Mouse (Mus musculus): ENCODE results near the gene Elk3. TPM values are rescaled to one million over a fixed set of nuclear protein-coding genes. Genes with fewer than 3 reads are reported as not detected.

Elk3 gene
- total RNA-seq, 1 experiment from 2014 or later, result 30.0 TPM

DNA sequence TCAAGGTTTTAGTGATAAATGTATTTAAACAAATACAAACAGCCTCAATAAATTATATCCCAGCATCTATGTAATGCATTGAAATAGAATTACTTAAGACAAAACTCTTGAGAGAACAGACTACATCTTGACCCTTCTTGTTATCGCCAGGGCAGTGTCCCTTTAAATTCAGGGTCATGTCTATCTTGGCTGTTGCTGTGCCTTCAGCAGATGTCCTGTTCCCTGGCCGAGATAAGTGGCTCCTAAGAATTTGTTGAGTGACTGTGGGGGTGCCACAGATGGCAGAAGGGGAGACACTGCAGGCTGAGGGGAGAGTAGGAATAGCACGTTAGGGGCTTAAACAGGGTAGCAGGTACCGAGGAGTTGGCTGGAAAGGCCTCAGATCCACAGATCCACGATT is 22.3 kb upstream of the Elk3 start:
- ATAC-seq (replicated peaks; ENCODE audit: low read depth, poor library complexity, severe bottlenecking), result no peak

DNA sequence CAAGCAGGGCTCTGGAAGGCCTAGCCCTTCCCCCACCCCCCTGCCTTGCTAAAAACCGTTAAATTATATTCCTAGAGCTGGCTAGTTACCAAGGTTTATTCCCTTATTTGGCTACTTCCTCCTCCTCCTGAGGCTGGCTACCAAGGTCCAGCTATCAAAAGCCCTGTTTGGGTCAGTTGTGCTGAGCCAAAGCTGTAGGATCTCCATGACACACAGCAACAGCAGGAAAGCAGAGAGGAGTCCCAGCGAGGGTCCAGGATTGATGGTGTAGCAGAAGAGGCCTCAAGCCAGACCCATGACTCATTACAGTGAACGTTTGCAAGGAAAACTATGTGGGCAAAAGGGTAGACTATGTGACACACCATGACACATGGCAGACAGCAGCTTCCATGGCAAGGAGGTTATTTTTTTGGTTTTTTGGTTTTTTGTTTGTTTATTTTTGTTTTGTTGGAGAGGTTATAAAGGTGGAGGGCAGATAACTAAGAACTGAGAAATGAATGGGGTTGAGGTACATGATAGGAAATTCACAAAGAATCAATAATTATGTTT is 21.4 kb upstream of the Elk3 start:
- no peak for ATAC-seq (replicated peaks; ENCODE audit: low read depth, poor library complexity, severe bottlenecking)

DNA sequence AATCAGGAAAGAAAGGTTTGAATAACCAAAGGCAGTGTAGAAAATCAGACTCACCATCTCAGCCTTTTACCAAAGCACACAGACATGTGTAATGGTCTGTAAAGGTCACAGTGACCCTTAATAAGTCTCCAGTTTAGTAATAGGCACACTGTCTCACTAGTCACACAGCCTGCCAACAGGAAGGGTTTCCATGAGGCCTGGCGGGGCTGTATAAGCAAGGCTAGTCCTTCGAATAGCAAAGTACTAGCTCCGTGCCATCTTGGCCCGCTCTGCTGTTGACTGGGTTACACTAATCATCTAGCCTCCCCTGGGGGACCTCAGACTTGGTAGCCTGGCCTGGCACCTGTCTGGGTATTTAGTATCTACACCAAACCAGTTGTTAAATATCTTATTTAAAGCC is 20.6 kb upstream of the Elk3 start:
- no peak for ATAC-seq (replicated peaks; ENCODE audit: low read depth, poor library complexity, severe bottlenecking)

DNA sequence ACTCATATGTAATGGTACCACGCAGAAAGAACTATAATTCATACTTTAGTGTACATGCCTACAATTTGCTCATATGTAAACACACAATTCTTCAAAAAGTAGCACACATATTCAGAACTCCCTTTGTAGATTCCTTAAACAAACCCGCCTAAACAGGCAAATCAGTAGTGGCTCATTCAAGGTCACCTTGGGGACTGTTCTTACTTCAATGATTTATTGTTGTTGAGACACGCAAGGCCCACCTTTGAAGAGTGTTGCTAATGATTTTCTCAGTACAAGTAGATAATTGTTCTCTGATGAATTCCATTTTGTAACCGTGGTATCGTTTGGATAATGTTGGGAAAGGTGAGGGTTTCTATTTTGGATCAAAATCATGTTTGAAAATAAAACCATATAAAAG is 17.4 kb upstream of the Elk3 start:
- no peak for ATAC-seq (replicated peaks; ENCODE audit: low read depth, poor library complexity, severe bottlenecking)

DNA sequence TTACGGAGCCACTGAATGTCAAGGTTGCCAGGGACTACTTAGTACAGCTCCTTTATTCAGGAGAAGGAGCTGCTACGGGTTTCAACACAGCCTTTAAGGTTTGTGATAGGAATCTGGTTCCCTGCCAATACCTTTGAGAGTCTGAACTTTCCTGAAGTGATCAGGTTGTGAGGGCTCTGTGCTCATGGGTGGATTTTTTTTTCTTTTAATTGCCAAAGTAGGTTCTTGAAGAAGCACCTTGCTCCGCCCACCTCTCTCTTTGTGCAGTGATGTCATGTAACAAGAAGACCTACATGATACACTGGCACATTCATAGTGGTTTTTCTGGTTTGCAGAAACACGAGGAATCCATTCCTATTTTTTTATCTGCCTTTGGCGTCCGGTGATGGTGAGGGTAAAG is 16.3 kb upstream of the Elk3 start:
- no peak for ATAC-seq (replicated peaks; ENCODE audit: low read depth, poor library complexity, severe bottlenecking)

DNA sequence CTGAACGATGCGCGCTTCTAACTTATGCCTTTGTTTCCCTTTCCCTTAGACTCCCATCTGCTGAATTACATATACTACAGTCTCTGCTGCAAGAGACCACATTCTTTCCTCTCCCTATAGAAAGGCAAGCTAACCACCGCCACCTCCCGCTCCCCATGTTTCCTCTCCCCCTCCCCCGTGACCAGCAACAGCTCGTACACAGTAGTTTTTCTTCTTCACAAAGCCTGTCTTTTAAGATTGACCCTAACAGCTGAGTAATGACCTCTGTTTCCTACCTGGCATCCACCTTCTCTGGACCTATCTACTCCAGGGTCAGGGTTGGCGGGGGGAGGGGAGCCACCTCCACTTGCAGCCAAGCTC is 15.8 kb upstream of the Elk3 start:
- peak; percentile 10; the same call in 1 of the 2 replicates for ATAC-seq (replicated peaks; ENCODE audit: low read depth, poor library complexity, severe bottlenecking)

DNA sequence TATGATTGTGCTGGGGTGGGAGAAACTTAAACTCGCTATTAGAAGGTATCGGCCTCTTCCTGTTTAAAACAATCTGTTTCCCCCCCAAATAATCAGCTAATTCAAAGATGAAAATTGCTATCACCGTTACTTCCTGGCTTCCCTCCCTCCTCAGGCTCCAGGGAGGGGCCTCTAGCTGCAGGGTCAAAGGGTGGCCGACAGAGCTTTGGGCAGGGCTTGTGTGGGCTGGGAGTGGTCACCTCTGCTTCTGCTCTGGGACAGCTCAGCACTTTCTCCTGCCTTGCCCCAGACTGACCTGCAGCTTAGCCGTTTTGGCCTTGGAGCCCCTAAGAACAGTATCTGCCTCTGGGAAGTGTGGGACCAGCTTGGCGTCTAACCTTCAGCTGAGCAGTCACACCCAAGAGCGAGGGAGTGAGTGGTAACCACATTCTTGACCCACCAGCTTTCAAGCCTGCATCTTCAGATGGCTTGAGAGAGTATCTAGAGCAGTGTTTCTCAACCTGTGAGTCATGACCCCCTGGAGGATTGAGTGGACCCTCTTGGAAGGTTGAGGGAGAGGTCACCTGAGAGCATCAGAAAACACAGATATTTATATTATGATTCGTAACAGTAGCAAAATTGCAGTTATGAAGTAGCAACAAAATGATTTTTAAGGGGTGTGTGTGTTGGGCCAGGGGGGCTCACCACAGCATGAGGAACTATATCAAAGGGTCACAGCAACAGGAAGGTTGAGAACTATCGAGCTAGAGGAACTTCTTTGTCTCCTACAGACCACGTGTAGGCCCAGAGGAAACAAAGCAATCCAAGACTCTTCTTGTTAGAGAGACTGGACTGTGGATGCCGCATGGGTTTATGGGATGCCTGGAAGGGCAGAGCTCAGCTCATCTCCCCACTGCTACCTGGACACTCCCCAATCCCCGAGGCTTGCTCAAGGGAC is 15.1 kb upstream of the Elk3 start:
- ATAC-seq (replicated peaks; ENCODE audit: low read depth, poor library complexity, severe bottlenecking), result peak; percentile 58

DNA sequence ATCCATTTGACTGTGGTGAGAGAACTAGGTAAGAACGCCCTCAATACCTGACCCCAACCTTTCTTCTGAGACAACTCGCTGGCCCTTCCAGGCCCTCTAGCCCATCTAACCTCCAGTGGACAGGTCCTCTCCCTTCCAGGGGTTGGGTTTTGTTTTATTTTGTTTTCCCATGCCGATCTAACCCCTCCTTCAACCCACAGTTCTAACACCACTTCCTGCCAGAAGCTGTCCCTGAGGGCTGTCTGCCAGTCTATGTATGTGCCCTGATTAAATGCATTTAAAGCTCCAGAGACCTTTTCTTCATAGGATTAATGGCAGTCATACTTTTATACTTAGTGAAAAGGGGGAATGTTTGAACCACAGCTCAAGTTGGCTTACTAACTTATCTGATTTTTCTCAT is 14.4 kb upstream of the Elk3 start:
- peak; percentile 84 for ATAC-seq (replicated peaks; ENCODE audit: low read depth, poor library complexity, severe bottlenecking)

DNA sequence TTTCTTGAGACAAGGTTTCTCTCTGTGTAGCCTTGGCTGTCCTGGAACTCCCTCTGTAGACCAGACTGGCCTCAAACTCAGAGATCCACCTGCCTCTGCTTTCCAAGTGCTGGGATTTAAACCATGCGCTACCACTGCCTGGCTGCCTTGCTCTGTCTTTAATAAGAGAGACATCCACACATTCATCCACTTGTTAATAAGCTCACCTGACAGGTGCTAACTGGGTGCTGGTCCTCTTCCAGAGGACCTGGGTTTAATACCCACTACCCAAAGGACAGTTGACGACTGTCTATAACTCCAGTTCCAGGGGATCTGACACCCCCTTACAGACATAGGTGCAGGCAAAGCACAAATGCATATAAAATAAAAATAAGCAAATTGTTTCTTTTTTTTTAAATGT is 13.5 kb upstream of the Elk3 start:
- ATAC-seq (replicated peaks; ENCODE audit: low read depth, poor library complexity, severe bottlenecking), result no peak

DNA sequence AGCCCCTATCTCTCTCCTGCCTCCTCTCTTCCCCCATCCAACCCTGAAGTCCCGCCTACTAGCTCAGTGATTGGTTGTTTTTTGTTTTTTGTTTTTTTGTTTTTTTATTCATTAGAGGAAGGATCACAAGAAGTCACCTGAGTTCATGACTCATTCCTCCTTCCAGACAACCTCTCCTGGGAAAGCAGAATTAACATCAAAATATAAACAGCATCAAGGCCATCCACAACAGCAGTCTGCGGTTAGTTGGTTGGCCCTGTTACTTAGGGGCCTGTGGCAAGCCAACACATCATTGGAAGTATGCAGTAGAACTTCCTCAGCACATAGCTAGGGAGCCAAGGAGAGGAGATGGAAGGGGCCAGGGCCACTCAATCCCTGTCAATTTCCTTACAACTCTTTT is 12.7 kb upstream of the Elk3 start:
- no peak for ATAC-seq (replicated peaks; ENCODE audit: low read depth, poor library complexity, severe bottlenecking)

DNA sequence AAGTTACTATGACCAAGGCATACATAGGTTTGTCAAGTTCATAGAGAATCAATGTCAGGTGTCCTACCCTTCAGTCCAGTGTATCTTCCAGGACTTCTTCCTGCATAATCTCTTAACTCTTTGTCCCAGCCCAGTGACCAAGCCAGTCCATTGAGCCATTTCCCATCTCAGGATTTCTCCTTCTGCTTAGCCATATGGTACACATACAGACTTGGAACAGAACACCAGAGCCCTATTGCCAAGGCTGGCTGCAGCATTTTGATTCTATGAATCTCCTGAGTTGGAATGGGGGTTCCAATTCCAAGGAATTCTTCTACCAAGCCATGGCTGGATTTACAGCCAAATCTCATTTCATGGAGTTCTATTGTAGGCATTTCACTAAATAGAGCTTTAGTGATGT is 10.8 kb upstream of the Elk3 start:
- no peak for ATAC-seq (replicated peaks; ENCODE audit: low read depth, poor library complexity, severe bottlenecking)

DNA sequence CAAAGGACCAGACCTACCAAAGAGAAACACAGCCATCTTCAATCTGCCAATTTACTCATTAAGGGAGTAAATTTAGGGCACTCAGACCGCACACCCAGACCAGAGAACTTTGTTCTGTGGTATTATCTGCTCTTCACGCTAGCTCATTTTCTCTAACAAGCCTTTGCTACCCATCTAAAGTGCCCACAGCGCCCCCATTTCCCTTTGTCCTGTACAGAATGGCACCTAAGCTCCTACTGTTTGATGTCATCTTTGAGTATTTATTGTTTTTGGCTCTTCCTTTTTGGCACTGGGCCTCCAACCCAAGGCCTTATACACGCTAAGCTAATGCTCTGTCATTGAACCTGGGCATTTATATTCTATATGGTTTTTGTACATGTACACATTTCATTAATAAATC is 9.2 kb upstream of the Elk3 start:
- ATAC-seq (replicated peaks; ENCODE audit: low read depth, poor library complexity, severe bottlenecking), result no peak

DNA sequence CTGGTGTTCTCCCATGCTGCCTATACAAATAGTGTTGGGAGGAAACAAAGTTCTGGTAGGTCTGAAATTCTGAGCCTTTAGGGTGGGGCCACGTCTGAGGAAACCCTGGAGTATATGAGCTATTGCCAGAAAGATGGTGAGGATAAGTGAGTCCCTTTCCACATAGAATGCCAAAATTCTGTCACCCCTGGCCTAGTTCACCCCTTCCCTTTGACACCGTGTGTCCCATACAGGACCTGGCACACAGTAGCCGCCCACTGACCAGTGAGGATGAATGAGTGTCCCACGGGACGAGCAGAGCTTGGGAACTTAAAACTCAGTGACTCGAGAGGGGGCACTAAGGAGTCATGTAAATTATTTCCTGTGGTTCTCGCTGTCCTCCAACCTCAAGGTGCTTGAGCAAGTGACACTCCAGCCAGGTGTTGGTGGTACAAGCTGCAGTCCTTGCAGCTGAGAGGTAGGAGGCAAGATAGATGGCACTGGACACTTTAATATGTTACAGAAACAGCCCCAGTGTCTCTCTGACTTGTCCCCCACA is 8.7 kb upstream of the Elk3 start:
- no peak for ATAC-seq (replicated peaks; ENCODE audit: low read depth, poor library complexity, severe bottlenecking)

DNA sequence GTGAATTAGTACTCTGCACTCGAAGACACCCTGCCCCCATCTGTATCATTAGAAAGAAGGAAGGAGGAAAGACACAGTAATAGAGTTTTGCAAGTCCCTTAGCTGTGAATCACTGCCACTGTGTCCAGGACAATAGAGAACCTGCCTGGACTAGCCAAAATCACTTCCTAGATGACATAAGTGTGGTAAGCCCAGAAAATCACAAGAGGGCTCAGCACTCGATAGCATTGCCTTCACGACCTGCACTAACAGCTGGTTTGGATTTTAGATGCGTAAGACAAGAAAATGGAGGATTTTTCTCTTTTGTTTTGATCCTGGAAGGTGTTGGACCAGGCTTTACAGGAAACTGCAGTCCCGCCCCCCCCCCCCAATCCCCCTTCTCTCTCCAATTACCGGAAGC is 6.0 kb upstream of the Elk3 start:
- ATAC-seq (replicated peaks; ENCODE audit: low read depth, poor library complexity, severe bottlenecking), result 0 out of 2 replicates have a peak, but pooled peaks have one; percentile 47

DNA sequence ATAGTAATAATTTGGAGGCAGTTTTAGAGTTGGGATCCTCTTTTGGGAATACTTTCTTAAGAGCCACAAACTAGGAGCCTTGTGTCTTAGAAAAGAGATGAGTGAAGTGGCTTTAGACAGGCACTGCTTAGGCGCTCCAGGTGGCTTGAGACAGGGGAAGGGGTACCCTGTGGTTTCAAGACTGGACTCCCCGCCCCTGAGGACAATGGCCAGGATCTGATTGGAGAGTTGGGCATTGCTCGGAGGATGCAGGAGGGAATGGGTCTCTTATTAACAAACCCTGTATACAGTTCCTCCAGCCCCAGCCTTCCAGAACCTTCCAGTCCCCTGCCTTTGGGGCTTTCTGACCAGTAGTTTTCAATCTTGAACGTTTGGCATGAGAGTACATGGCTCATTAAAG is 641 bp upstream of the Elk3 start:
- no peak for ATAC-seq (replicated peaks; ENCODE audit: low read depth, poor library complexity, severe bottlenecking)

DNA sequence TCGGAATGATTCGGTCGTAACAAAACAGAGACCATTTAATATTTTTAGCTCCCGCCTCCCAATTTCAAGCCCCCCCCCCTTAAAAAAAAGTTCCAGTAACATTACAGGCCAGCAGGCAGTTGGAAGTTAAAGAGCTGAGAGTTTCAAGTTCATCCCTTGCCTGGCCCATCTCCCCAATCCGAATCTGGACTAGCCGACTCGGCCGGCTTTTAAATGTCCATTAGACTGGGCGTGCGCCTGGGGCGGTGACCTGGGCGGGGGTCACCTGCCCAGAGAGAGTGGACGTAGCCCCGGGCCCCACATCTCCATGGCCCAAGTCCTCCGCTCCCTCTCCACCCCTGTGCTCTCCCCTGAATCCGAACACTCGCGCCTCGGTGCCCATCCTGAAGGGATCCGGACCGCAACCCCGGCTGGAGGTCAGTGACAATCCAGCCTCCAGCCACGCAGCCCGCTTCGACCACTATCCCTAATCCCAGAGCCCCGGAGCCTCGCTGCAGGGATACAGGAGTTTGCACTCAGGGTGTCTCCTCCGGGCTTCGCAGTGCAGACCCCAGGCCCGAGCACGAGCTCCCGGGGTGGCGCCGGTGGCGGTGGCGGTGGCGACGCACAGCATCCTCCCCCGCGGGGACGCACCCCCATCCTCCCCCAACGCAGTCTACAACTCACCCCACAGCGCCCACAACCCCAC is 857 bp downstream of the Elk3 start:
- ATAC-seq (replicated peaks; ENCODE audit: low read depth, poor library complexity, severe bottlenecking), result 0 out of 2 replicates have a peak, but pooled peaks have one; percentile 10

DNA sequence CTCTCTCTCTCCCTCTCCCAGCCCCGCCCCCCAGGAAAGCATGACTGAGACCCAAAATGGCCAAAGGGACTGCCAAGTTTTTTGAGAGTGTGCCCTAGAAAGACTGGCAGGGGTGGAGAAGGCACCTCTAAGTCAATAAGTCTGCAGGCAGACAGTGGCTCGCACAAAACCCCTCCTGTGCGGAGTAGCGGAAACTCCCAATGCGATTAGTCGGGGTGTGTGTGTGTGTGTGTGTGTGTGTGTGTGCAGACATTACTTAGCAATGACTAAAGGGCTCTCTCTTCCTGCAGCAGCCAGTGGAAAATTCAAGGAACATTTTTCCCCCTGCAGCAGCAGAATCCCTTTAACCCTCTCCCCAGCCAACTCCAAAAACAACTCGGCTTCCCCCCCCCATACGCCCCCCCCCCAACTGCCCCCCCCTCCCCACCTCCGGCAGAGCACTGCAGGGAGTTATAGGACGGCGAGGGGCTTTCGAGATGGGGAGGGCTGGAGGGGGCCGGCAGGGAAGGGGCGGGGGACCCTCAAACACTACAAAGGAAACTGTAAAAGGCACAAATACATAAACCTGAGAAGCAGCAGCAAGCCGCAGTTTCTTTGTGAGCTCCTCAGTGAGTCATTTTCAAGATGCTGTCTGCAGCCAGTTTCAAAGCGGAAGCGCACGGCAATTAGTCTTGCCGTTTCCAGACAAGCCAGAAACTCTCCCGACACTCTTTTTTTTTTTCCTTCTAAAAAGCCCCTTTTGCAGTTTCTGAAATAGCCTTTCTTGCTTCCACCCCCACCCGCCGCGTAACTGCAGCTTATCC is 1.6 kb downstream of the Elk3 start:
- peak; percentile 61 for ATAC-seq (replicated peaks; ENCODE audit: low read depth, poor library complexity, severe bottlenecking)

DNA sequence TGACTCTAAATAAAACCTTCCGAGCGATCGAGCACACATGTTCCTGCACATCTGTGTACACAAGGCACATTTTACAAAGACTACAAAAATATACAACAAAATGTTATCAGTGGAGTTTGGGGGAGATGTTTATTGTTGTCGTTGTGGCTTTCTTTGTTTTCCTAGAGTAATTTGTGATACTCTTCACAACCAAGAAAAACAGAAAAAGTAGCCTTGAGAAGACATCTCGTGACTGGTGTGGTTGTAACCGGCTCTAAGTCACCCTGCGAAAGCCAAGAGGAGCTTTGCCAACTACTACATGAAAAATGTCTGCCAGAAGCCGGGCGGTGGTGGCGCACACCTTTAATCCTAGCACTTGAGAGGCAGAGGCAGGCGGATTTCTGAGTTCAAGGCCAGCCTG is 4.6 kb downstream of the Elk3 start:
- no peak for ATAC-seq (replicated peaks; ENCODE audit: low read depth, poor library complexity, severe bottlenecking)

DNA sequence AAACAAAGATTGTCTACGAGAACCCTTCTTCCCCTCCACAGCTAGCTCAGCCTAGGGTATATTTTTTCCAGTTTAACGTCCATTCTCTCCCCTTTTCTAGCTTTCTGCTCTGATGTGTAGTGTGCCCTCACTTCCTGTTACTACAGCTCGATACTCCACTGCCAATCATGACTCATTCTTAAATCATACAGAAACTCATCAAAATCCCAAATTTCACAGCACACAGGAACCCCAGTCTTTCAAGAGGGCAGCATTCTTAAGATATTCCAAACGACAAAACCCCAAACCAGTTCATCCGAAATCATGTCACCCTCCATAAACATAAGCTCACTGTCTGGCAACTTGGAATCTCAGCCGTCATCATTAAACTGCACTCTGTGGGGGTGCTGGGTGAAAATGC is 5.0 kb downstream of the Elk3 start:
- ATAC-seq (replicated peaks; ENCODE audit: low read depth, poor library complexity, severe bottlenecking), result no peak; the same call in 1 of the 2 replicates

DNA sequence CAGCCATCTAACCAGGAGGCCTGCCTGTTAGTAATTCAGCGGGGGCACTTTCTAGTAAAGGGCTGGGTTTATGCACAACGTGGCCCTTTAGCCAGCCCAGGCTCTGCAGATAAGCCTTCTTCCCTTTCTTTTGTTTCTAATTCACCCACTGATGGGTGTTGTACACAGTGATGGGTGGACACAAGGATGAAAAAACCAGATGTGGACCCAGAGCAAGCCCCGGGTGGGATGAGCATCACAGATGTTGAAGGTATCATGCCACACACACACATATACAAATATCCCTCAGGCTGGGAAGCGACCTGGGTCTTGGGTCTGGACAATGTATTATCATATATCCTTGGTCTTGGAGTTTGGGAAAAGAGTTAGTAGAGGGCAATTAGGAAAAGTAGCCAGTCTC is 7.7 kb downstream of the Elk3 start:
- ATAC-seq (replicated peaks; ENCODE audit: low read depth, poor library complexity, severe bottlenecking), result no peak
